Mouse (Mus musculus): Measurements from ENCODE around the gene Fli1.

DNA sequence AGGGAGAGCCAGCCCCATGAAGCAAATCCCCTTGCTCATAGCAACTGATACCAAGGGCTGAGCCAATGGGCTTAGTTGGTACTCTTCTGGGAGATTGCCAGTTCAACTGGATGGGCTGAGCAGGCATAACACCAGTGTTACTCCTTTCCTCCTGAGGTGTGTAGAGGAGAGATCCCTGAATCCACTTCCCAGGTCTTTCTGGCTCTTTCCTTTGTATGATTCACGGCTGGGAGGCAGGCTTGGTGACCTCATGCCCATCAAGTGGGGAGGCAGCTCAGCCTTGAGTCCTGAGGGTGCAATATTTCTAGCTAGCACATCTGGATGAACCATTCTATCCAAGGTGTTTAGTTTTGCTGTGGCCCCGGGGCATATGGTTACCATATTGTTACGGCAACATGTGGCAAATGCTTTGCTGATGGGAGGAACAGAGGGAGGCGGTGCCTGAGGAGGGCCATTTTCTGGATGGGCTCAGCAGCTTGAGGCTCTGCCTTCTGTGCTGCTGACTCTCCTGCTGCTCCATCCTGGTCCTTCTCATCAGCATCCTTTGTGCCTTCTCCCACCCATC lies 52.8 kb downstream of the Fli1 start:
- TF ChIP-seq CTCF (IDR thresholded peaks at IDR 0.05; ENCODE audit: low read depth, low read length), result no peak
- no peak for TF ChIP-seq POLR2A (IDR thresholded peaks at IDR 0.05; ENCODE audit: borderline replicate concordance, low read depth, low read length)
